Mouse (Mus musculus): ENCODE data around the gene Erh.
A peak's percentile ranks its signal among the peaks of the same experiment; 100 is the strongest.

The Erh gene

GRCm38 (mm10) chr12:80643693-80644505 is at the start of gene Erh, which contains the start of gene Slc39a9:
TSS of gene Erh (minus strand) at chr12:80644341.
TSS of gene Slc39a9 (plus strand) at chr12:80643883.
- DNase-seq (ENCODE audit: low spot score) = peak; percentile 92

DNA sequence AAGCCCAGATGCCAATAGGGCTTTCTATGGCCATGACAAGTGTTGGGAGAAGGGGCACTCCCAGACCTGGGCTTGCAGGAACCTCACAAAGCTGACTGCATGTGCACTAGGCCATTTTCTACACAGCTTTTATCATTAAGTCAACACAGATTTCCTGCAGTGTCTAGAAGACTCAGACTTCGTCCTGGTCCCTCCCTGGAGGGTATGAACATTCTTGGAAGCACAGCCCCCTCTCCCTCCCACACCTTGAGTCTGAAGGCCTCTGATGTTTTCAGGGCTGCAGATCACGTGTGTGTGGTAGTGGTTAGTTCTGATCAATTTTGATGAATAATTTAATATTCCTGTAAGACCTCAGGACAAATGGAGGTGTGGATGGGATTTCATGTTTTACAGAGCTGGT is 49.6 kb upstream of the Erh start:
- DNase-seq (ENCODE audit: low spot score) = no peak

- DNase-seq (ENCODE audit: low spot score) = peak; percentile 54
Measured at GRCm38 (mm10) chr12:80692269-80692972, 48.3 kb upstream of the Erh start, which contains the start of gene Plekhd1. TSS of gene Plekhd1 (plus strand) at chr12:80692591.

DNA sequence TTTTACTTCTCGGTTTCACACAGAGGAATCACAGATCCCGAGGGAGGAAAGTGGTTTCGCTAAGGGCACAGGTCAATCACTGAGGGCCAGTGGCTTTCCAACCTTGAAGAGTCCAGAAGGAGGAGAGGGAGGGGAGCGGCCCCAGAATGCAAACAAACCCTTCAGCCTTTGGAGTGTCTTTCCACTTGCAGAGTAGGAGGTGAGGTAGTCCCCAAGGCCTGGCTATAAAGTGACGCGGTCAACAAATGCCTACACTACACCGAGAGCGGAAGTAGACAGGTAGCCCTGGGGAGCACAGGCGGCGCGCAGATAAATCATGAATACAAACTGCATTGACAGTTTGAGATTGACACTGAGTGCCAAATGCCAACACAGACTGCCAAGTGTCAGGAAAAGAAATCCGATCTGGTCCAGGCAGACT is 47.5 kb upstream of the Erh start:
- DNase-seq (ENCODE audit: low spot score) = no peak

DNA sequence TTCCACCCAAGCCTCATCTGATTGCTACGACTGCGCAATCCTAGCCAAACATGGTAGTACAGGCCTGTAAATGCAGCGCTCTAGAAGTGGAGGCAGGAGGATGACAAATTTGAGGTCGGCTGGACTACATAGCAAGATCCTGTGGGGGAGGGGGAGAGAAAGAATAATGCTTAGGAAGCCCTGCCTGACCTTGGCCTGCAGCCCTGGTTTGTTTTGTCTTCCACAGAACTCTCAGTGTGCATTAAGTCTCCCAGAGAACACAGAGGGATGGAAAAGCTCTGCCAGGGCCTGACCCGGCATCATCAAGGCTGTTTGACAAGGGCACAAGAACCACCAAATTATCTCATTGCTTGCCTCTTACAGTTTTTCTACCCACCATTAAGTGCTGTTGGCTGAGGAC is 45.6 kb upstream of the Erh start:
- DNase-seq (ENCODE audit: low spot score) = no peak

GRCm38 (mm10) chr12:80687788-80688211 is 43.7 kb upstream of the Erh start:
- DNase-seq (ENCODE audit: low spot score) = peak; percentile 70

DNA sequence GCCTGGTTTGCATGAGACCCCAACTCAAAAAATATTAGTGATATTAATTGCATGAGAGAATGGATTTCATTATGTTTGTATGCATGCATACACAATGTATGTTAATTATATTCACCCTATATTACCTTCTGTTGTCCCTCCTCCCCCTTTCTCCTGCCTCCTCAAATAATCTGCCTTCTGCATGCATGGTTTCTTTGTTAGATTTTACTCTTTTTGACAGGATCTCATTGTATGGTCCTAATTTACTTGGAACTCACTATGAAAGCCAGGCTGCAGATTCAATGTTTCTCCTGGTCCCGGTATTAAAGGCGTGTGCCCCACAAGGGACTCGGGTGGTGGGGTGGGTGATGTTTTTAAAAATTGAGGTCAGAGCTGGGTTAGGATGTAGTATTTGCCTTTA is 40.2 kb upstream of the Erh start:
- DNase-seq (ENCODE audit: low spot score) = no peak

DNA sequence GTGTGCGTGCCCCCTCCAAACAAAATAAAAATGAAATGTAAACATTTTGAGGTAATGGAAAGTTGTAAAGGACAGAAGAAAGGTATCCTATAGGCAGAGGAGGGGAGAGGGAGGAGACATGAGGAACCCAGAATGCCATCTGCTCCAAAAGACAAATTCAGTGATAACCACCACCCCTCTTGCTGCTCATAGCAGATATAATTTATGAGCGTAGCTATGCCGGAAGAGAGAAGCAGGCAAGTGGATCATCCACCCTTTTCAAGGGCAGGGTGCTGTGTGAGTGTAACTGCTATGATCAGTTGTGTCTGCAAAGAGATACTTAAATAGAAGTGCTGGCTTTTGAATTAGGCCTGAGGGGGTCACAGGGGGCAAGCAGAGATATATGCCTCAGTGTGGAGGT is 39.4 kb upstream of the Erh start:
- no peak for DNase-seq (ENCODE audit: low spot score)

GRCm38 (mm10) chr12:80681340-80681739 is 37.2 kb upstream of the Erh start:
- no peak for DNase-seq (ENCODE audit: low spot score)

GRCm38 (mm10) chr12:80673170-80673569 is 29.0 kb upstream of the Erh start:
- peak; percentile 65 for DNase-seq (ENCODE audit: low spot score)

DNA sequence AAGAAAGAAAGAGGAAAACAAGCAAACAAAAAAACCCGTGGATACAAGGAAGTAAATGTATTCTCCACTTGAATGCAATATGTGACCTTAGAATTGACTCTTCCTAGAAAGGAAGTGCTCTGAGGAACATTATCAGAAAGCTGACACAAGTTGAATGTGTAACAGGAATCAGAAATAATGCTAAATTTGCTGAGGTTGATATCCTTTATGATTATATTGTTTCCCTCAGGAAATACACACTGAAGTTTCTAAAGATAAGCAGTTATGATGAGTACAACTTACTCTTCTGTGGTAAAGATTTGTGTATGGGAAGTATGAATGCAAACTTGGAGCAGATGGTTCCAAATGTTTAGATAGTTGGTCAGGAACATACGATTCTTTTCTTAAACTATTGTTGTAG is 24.2 kb upstream of the Erh start:
- no peak for DNase-seq (ENCODE audit: low spot score)

GRCm38 (mm10) chr12:80663935-80664334 is 19.8 kb upstream of the Erh start:
- no peak for DNase-seq (ENCODE audit: low spot score)

DNA sequence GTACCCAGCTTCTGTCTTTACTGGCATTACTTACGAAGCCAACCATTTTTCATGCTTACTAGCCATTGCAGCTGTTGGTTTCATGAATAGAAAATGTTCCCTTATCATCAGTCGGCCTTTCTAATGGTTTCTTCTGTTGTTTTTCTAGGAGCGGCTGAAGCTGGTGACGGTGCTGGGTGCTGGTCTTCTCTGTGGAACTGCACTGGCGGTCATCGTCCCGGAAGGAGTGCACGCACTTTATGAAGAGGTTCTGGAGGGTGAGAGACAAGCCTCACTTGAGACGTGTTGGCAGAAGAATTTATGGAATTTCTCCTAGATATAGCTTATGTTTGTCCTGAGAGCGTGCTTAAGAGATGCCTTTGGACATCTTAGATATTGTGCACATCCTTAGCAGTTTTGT is 18.2 kb upstream of the Erh start:
- no peak for DNase-seq (ENCODE audit: low spot score)

- no peak for DNase-seq (ENCODE audit: low spot score)
Measured at GRCm38 (mm10) chr12:80658661-80659060, 14.5 kb upstream of the Erh start.

GRCm38 (mm10) chr12:80654659-80655025 is 10.5 kb upstream of the Erh start:
- DNase-seq (ENCODE audit: low spot score) = no peak

- DNase-seq (ENCODE audit: low spot score) = no peak
Measured at GRCm38 (mm10) chr12:80653951-80654658, 10.0 kb upstream of the Erh start.

GRCm38 (mm10) chr12:80646377-80646776 is 2.2 kb upstream of the Erh start:
- DNase-seq (ENCODE audit: low spot score) = no peak

DNA sequence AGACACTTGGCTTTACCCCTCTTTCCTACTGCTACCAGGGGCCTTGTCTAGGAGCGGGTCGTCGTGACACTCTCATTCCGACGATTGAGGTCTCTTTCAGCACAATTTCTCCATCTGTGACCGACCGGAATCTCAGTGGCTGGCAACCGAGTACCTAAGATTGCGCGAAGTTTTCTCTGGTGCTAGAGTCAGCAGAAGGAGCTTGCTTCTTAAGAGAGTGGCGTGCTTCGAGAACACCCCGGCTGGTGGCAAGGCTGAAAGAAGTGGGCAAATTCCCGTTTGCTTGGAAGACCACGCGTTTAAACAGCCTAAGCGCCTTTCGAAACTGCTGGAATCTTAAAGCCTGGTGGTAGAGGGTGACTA is 346 bp upstream of the Erh start:
- no peak for DNase-seq (ENCODE audit: low spot score)

GRCm38 (mm10) chr12:80642725-80643692 is 1.1 kb downstream of the Erh start:
- DNase-seq (ENCODE audit: low spot score) = peak; percentile 82

DNA sequence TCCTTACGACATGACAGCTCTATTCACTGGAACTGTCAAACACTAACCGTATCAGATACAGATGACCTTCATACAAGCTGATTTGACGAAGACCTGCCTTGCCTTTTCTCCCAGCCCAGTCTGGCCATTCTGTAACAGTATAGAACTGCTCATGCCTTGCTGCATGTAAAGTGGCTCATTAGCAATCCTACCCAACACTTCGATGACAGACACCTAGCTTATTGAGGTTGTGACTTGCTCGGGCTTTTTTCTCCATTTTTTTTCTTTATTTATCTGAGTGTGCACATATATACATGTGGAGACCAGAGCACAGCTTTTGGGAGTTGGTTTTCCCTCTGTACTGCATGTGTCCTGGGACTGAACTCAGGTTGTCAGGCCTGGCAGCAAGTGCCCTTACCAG is 12.4 kb downstream of the Erh start:
- DNase-seq (ENCODE audit: low spot score) = no peak

DNA sequence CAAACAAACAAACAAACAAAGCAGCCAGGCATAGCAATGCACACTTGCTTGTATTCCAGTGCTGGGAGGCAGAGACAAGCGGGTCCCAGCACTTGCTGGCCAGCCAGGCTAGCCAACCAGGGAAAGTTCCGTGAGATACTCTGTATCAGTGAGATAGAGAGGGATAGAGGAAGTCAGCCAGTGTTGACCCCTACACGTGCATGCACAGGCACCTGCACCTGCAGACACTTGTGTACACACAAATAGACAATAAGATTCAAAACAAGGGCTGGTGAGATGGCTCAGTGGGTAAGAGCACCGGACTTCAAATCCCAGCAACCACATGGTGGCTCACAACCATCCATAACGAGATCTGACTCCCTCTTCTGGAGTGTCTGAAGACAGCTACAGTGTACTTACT is 23.6 kb downstream of the Erh start:
- no peak for DNase-seq (ENCODE audit: low spot score)
